Mouse (Mus musculus) right cerebral cortex, postnatal 14 days (tissue): ENCODE measurements at regions not wholly inside any gene's neighbourhood (a gene's known extent, or its start where the extent isn't known, plus 50 kb on each side); places are given as distances from the start of the nearest gene placed in this dataset.

Source experiments
- DNase-seq: peaks from one replicate; pipeline ENCODE4 v3.0.0; 2022

DNA sequence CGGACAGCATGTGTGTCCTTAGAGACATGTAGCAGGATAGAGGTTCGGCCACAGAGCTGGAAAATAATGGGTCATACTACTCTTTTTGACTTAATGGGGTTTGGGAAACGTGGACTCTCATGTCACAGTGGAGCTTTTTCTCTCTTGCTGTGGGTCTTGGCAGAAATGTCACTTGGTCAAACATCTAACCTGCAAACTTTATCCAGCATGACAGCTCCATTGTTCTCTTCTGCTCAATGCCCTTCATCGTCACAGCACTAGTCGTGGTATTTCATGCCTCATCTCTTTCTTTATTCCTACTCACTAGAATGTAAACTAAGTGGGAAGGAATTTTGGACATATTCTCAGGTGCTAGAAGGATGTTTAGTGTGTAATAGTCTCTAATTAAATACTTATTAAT lies 171.9 kb upstream of the Steap4 start:
- DNase-seq: no peak

DNA sequence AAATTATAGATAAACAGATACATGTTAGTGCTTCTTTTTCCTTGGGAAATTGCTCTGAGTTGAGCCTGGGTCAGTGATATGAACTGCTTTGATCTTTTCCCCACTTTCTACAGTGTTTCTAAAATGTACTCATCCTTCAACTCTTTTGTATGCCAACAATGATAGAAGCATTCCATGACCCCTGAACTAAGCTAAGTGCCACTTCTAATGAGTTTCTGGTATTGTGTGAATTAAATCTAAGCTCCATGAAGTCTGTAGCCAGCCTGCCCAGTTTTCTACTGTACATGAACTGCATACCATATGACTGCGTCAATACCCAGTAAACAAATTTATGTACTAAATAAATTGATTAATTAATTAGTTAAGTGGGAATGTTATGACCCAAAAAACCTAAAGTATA lies 171.1 kb upstream of the Steap4 start:
- no peak for DNase-seq

DNA sequence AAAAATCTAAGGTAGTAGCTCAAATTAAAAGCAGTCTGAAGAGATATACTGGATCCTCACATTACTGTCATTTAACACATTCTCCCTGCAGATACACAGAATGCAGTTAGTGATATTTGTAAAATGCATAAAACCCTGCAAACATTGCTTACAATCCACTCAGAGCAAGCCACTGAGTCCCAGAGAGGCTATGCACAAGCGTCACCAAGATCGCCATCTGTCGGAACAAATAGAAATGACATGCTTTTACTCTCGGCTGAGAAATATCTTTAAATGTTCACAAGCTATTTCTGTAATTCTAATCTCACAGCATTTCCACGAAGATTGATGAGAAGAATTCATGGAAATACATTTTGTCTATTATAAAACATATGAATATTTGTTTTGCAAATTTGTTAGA lies 139.7 kb upstream of the Steap4 start:
- DNase-seq: peak; percentile 7

DNA sequence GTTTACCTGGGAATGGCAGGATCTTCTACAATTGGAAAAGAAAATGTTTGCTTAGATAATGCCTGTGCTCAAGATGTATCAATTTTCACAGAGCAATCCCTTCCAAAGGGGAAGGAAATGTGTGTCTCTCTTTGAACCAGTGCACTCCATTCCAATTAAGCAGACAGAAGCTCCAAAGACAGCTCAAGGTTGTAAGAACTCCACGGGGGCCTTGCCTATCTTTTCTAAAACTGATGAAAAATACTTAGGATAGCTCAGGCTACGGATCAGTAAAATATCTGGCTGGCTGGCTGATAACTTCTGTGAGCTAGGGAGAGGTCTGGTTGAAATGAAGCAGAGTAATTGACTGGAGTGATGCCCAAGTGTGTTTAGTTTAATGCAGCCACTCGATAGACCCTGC lies 138.6 kb upstream of the Steap4 start:
- DNase-seq: no peak

GRCm38 (mm10) chr5:7829618-7830017 lies 130.6 kb upstream of the Steap4 start:
- DNase-seq: no peak

- DNase-seq: no peak
Measured at GRCm38 (mm10) chr5:7833812-7834211, 126.4 kb upstream of the Steap4 start.

- DNase-seq: no peak
Measured at GRCm38 (mm10) chr5:7863047-7863446, 97.2 kb upstream of the Steap4 start.

DNA sequence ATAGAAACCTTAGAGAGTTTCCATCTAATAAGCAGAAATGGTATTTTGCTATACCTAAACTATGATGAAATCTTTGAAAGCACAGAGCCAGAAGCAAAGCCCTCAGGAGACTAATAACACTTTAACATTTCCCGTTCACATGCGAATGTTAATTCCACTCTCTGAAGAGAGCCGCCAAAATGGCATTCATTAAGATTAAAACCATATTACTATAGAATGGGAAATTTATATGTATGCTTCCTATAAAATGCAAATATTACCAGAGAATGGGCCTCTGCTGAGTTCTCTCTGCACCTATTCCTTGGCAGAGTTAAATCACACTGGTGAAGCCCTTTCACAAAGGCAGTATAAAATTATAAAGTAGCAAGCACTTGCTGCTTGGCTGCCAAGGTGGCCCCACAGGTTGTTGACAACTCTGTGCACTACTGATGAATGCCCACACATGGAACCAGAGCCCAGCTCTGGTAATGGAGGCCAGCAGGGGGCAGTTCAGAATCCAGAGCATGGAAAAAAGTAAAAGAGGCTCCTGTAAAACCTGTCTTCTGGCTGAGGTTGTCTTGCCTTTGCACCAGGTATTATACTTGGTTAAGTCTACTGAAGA lies 94.1 kb upstream of the Steap4 start:
- DNase-seq: no peak

DNA sequence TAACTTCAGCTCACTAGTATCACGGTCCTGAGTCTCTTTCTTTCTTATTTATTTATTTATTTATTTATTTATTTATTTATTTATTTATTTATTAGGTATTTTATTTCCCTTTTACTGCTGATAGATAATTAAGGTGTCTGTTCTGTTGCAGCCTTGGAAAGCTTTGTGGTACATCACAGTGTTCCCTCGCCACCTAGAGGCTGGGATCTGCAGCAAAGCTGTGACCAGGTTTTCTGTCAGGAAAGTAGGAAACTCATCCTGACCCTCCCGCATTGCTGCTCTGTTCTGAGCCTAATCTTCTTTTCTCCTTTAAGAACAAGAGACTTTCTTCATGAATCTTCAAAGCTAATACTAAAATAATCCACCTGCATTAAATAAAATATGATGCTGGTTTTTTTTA lies 60.7 kb upstream of the Steap4 start:
- DNase-seq: peak; percentile 56
